Mouse (Mus musculus) midbrain, embryonic 10.5 days (tissue): ENCODE measurements around the gene Arhgef11. TPM values are rescaled to one million over a fixed set of nuclear protein-coding genes. Genes with fewer than 3 reads are reported as not detected.

Source experiments
- DNase-seq: peaks from one replicate; pipeline ENCODE4 v3.0.0-alpha.2; 2017; ENCODE audit warnings: low spot score
- H3K27ac ChIP-seq: fragments of 300-500 bp; sonication (generic); replicated peaks from 2 replicates; pipeline ENCODE4 v1.5.1; 2016; ENCODE audit warnings: mild to moderate bottlenecking
- H3K27me3 ChIP-seq: fragments of 300-500 bp; sonication (generic); 2 replicates; pipeline ENCODE4 v1.6.1; 2016; ENCODE audit warnings: low read depth, mild to moderate bottlenecking; ENCODE audit not compliant: poor library complexity, severe bottlenecking
- H3K36me3 ChIP-seq: fragments of 300-500 bp; sonication (generic); 2 replicates; pipeline ENCODE4 v1.6.1; 2016; ENCODE audit warnings: mild to moderate bottlenecking, moderate library complexity
- H3K4me1 ChIP-seq: fragments of 300-500 bp; sonication (generic); 2 replicates; pipeline ENCODE4 v1.6.1; 2016
- H3K4me3 ChIP-seq: fragments of 300-500 bp; sonication (generic); 2 replicates; pipeline ENCODE4 v1.5.1; 2016; ENCODE audit warnings: mild to moderate bottlenecking, moderate library complexity
- H3K9me3 ChIP-seq: fragments of 300-500 bp; sonication (generic); replicated peaks from 2 replicates; pipeline ENCODE4 v1.6.1; 2016; ENCODE audit warnings: mild to moderate bottlenecking
- WGBS: fragments of 180-500 bp; shearing (Covaris S2); methylation state at CpG from one replicate; pipeline ENCODE4 v1.1.7; 2016; 5-methylcytosine and 5-hydroxymethylcytosine counted together
- polyA plus RNA-seq: library from polyadenylated mRNA; unstranded; fragments of >200 nt; fragmentation: Nextera tagmentation; extraction: Ambion mirVana; gene quantifications from 2 replicates; pipeline ENCODE4 v1.2.1, GENCODE M21; 2016

Gene Arhgef11
- polyA plus RNA-seq, 1 experiment from 2014 or later: 12.9 TPM

DNA sequence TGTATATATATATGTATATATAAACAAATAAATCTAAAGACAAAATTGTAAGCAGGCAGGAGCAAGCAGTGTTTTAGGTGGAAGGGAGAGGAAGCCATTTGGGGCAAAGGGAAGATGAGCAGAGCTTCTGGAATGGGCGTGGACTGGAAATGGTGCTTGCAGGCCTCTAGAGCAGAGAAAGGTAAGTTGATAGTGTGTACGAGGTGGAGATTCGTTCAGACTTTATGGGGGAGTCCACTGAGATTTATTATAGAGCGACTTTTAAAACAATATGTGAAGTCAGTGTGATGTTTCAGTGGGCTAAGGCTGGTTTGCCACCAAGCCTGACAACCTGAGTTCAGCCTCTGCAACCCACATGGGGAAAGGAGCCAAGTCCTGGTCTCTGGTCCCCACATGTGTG, 7.5 kb downstream of the Arhgef11 start:
- Histone ChIP-seq H3K27ac (no peak overlapping the region), H3K27me3 (no peaks in the 10 kb centered on the region), H3K4me1 (peaks cover 17% of the 10 kb centered on the region), H3K4me3 (no peak overlapping the region), H3K36me3 (peaks cover 15% of the 10 kb centered on the region), H3K9me3 (no peaks in the 10 kb centered on the region)
- no peak for DNase-seq
- WGBS: 90% methylated on average over 4 of the region's 4 CpGs

DNA sequence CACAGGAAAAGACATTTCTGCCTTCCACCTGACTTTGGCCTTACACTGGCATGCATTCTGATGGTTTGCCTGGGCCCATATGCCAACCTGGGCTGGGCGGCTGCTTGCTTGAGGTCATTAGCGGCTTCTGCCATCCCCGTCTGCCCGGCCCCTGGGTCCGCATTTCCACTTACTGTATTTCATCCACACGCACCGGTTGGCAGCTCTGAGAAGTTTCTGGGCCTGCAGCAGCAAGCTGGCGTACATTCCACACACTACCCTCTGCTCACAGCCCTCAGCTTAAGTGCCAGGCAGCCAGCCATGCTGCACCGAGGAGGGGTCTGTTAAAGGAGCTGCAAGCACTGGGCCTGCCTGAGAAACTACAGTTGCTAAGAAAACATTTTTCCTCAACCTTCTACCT, 13.5 kb downstream of the Arhgef11 start:
- no peak overlapping the region for H3K4me3 ChIP-seq
- WGBS: 92% methylated on average over 9 of the region's 9 CpGs
- no peaks in the 10 kb centered on the region for H3K27me3 ChIP-seq
- DNase-seq: no peak
- H3K9me3 ChIP-seq: no peaks in the 10 kb centered on the region
- peaks cover 11% of the 10 kb centered on the region; the same call in 1 of the 2 replicates for H3K36me3 ChIP-seq
- peaks cover 4% of the 10 kb centered on the region; the same call in 1 of the 2 replicates for H3K4me1 ChIP-seq
- no peak overlapping the region for H3K27ac ChIP-seq

DNA sequence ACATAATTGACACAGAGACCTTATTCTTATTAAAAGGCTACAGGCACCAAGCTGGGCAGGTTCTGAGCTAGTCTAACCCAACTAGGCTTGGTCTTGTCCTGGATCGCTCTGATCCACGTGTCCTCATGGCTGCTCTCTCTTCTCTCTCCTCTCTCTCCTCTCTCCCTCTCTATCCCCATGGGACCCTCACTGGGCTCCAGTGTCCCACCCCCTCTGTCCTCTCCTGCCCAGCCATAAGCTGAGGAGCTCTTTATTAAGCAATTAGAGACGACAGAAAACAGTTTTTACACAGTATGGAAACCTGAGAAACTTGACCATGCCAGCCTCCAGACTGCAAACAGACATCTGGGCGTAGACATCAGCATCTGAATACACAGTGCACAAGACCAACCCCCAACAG, 14.0 kb downstream of the Arhgef11 start:
- peaks cover 11% of the 10 kb centered on the region; the same call in 1 of the 2 replicates for H3K36me3 ChIP-seq
- no peak overlapping the region for H3K4me3 ChIP-seq
- peaks cover 9% of the 10 kb centered on the region; the same call in 1 of the 2 replicates for H3K4me1 ChIP-seq
- WGBS: 85% methylated on average over 4 of the region's 4 CpGs
- no peaks in the 10 kb centered on the region for H3K9me3 ChIP-seq
- H3K27ac ChIP-seq: no peak overlapping the region
- DNase-seq: no peak
- H3K27me3 ChIP-seq: no peaks in the 10 kb centered on the region

DNA sequence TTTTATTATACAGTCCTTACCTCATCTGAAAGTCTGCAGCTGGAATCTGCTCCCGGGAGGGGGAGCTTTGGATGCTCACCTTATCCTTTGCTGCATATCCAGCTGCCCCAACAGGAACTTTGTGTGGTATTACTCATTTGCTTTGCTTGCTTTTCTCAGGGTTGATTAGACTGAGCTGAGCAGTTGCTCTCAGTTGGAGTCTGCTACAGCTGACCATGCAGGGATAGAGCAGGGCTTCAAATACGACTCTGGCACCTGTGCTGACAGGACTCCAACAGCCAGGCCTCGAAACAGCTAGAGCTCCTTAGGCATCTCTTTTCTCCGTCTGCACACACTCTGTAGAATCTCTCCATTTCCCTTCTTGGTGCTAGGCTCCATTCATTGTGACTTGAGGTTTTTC, 18.2 kb downstream of the Arhgef11 start:
- H3K36me3 ChIP-seq: peaks cover 7% of the 10 kb centered on the region
- no peaks in the 10 kb centered on the region for H3K9me3 ChIP-seq
- H3K4me1 ChIP-seq: peaks cover 10% of the 10 kb centered on the region; the same call in 1 of the 2 replicates
- no peak overlapping the region for H3K27ac ChIP-seq
- no peaks in the 10 kb centered on the region for H3K27me3 ChIP-seq
- 78% methylated on average over 4 of the region's 4 CpGs for WGBS
- DNase-seq: no peak
- H3K4me3 ChIP-seq: no peak overlapping the region

DNA sequence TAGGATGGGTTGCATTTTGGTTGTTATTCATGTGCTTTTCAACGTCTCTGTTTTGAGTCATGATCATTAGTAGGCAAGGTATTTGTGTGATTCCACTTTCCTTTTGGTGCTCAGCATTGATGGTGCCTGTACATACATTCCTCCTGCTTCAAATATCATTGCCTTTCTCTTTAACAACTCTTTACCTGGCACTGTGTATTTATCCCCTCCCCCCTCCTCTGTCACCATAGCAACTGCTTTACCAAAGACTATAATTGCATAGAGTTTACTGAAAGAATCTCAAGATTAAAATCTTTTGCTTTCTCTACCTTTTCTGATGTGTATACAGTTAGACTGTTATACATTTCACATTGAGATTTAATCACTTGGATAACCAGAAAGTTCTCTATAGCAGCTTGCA, 26.1 kb downstream of the Arhgef11 start:
- WGBS: 79% methylated on average over 1 of the region's 1 CpGs
- H3K36me3 ChIP-seq: peaks cover 13% of the 10 kb centered on the region
- H3K4me1 ChIP-seq: peaks cover 5% of the 10 kb centered on the region
- H3K27me3 ChIP-seq: no peaks in the 10 kb centered on the region
- H3K9me3 ChIP-seq: no peaks in the 10 kb centered on the region
- no peak overlapping the region for H3K27ac ChIP-seq
- no peak for DNase-seq
- H3K4me3 ChIP-seq: no peak overlapping the region

DNA sequence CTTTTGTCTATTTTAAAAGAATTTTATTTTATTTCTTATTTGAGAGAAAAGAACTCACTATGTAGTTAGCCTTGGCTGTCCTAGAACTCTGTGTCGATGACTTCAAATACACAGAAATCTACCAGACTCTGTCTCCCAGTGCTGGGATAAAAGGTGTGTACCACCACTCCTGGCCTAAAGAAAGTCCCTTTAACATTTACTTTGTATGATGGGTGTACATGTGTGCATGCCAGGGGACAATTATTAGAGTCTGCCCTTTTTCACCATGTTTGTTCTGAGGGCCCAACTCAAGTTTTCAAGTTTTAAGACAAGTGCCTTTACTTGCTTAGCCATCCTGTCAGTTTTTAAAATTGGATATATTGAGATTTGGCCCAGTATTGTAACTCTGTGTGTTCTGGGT, 28.8 kb downstream of the Arhgef11 start:
- no peak for DNase-seq
- 93% methylated on average over 1 of the region's 1 CpGs for WGBS
- peaks cover 7% of the 10 kb centered on the region for H3K36me3 ChIP-seq

DNA sequence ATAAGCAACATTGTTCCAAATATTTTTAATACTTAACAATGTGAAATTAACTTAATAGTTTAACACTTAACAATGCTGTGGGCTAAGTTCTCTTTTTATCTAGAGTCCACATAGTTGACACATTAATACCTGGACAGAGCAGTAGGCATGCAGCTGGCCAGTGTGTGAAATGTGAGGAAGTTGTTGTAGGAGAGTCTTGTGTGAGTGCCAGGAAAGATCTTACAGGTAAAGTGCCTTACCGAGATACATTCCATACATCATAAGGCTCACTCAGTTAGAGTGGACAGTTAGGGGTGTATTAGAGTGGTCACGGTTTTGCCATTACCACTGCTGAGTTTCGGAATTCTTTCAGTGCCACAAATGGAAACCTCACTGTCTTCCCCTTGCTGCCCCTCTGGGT, 31.7 kb downstream of the Arhgef11 start:
- no peaks in the 10 kb centered on the region for H3K36me3 ChIP-seq
- WGBS: 92% methylated on average over 3 of the region's 3 CpGs
- no peak overlapping the region for H3K4me3 ChIP-seq
- no peaks in the 10 kb centered on the region for H3K4me1 ChIP-seq
- no peak for DNase-seq
- H3K27ac ChIP-seq: no peak overlapping the region
- no peaks in the 10 kb centered on the region for H3K27me3 ChIP-seq
- H3K9me3 ChIP-seq: no peaks in the 10 kb centered on the region

More for the DNA sequence above, 28.8 kb downstream of the Arhgef11 start:
- Histone ChIP-seq H3K4me3 (no peak overlapping the region), H3K9me3 (no peaks in the 10 kb centered on the region), H3K27me3 (no peaks in the 10 kb centered on the region), H3K27ac (no peak overlapping the region), H3K4me1 (peaks cover 5% of the 10 kb centered on the region)

DNA sequence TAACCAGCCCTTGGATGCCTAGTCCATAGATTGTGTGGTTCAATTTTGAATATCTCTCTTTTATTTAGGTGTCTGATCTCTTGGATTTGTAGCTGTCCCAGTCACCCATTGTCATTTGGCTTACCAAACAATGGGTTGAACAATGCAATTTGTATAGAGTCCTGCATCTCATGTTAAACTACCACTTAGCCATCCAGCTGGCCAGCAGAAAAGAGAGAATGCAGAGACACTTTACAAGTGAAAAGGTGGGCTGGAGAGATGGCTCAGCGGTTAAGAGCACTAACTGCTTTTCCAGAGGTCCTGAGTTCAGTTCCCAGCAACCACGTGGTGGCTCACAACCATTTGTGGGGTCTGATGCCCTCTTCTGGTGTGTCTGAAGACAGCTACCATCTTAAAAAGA, 41.0 kb downstream of the Arhgef11 start:
- Histone ChIP-seq H3K4me1 (peaks cover 13% of the 10 kb centered on the region; the same call in 1 of the 2 replicates), H3K9me3 (no peaks in the 10 kb centered on the region), H3K4me3 (no peak overlapping the region), H3K36me3 (no peaks in the 10 kb centered on the region), H3K27me3 (no peaks in the 10 kb centered on the region), H3K27ac (no peak overlapping the region)
- DNase-seq: no peak
- 66% methylated on average over 2 of the region's 2 CpGs for WGBS

DNA sequence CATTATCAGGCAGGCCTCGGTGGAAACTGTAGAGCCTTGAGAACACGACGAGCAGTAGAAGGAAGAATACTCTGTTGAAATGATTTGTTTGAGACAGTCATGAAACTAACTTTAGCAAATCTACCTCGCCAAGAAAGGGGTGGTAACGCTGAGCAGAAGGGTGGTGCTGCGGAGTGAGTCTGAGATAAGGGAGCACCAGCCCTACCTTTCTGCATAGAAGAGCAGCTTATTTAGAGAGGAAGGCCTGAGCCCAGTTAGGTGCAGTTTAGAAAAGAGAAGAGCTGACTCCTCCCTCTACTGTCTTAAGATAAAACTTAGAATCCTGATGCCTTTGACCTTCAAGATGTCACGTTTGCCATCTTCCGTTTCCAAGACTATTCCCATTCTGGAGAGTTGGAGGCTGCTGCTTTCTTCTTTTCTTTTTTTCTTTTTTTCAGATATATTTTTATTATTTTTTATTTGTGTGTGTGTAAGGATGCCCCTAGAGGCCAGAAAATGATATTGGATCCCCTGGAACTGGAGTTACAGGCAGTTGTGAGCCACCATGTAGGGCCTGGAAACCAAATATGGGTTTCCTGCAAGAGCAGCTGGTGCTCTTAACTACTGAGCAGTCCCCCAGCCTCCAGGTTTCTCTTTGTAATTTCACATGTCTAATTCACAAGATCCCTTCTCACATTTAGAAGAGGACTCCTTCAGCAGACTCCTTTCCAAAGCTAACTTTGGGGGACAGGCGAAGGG, 42.5 kb downstream of the Arhgef11 start:
- Histone ChIP-seq H3K36me3 (no peaks in the 10 kb centered on the region), H3K27ac (no peak overlapping the region), H3K27me3 (no peaks in the 10 kb centered on the region), H3K4me3 (no peak overlapping the region), H3K4me1 (peaks cover 15% of the 10 kb centered on the region; the same call in 1 of the 2 replicates), H3K9me3 (no peaks in the 10 kb centered on the region)
- no peak for DNase-seq
- WGBS: 93% methylated on average over 9 of the region's 9 CpGs

DNA sequence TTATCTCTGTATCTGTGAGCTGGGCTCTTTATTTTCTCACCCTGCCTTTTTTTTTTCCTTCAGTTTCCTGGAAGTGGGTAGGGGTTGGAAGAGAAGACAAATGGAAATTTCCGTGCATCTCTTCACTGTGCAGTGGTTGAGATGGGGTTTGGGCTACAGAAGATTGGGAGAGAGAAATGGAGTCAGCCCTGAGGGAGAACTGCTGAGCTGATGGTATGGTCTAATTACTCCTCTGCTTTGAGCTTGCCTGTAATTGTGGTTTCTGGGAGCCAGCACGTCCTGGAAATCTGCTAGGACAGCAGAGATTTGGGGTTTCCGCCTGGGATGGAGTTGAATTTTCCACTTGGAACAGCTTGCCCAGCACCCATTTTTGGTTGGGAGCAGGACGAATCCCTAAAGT, 43.1 kb downstream of the Arhgef11 start:
- H3K36me3 ChIP-seq: no peaks in the 10 kb centered on the region
- no peak overlapping the region for H3K4me3 ChIP-seq
- WGBS: 92% methylated on average over 4 of the region's 4 CpGs
- H3K27ac ChIP-seq: no peak overlapping the region
- H3K4me1 ChIP-seq: peaks cover 10% of the 10 kb centered on the region; the same call in 1 of the 2 replicates
- no peaks in the 10 kb centered on the region for H3K9me3 ChIP-seq
- H3K27me3 ChIP-seq: no peaks in the 10 kb centered on the region
- no peak for DNase-seq

DNA sequence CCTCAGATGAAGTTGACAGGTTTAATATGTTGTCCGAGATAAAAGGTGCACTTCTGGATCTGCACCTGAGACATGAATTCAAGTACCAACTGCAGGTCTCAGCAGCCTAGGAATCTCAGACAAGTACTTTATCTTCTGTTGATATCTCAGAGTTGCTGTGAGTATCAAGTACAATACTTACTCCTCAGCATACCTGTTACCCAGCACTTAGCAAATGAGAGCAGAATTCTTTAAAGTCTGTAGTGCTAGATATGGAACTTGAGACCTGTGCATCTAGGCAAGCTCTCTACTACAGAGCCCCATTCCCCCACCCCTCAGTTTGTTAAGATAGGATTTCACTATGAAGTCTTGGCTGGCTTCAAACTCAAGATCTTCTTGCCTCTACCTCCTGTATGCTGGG, 43.9 kb downstream of the Arhgef11 start:
- no peaks in the 10 kb centered on the region for H3K9me3 ChIP-seq
- no peak overlapping the region for H3K27ac ChIP-seq
- H3K36me3 ChIP-seq: peaks cover 4% of the 10 kb centered on the region; the same call in 1 of the 2 replicates
- no peak for DNase-seq
- no peak overlapping the region for H3K4me3 ChIP-seq
- WGBS: 96% methylated on average over 1 of the region's 1 CpGs
- H3K4me1 ChIP-seq: peaks cover 9% of the 10 kb centered on the region; the same call in 1 of the 2 replicates
- no peaks in the 10 kb centered on the region for H3K27me3 ChIP-seq

DNA sequence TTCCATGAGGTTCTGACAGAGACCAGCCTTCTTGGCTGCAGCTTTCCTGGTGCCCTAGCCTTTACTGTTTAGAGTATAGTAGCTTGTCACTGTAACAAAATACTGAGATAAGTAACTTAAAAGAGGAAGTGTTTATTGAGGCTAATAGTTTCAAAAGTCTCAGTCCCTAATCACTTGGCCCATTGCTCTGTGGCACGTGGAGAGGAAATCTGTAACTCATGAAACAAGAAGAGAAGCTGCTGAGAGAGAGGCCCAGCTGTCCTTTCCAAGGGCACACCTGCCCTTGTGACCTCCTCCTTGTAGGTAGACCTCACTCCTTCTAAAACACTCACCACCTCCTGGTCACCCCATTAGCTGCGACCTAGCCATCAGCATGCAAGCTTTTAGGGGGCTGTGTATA, 101.2 kb downstream of the Arhgef11 start:
- peaks cover 95% of the 10 kb centered on the region for H3K36me3 ChIP-seq
- no peak for DNase-seq
- H3K4me3 ChIP-seq: no peak overlapping the region
- H3K27ac ChIP-seq: no peak overlapping the region
- WGBS: 87% methylated on average over 2 of the region's 2 CpGs
- H3K4me1 ChIP-seq: no peaks in the 10 kb centered on the region
- no peaks in the 10 kb centered on the region for H3K9me3 ChIP-seq
- no peaks in the 10 kb centered on the region for H3K27me3 ChIP-seq

DNA sequence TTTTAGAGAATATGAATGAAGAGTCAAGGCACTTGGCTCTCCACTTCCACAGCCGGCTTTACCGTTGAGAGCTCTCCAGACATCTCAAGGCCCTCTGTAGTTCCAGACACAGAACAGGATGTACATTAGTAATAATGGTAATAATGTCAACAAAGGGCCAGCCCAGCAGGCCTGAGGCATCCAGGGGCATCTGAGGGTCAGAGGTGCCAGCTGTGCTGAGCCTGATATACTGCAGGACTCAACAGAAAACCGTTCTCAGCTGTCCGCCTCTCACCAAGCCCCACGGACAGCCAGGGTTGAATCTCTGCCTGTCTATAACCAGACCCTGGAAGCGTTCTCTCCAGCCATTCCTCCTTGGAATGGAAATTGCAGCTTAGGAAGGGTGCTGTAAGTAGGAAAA, 107.2 kb downstream of the Arhgef11 start:
- Histone ChIP-seq H3K4me1 (no peaks in the 10 kb centered on the region), H3K9me3 (no peaks in the 10 kb centered on the region), H3K27me3 (no peaks in the 10 kb centered on the region), H3K4me3 (no peak overlapping the region), H3K27ac (no peak overlapping the region), H3K36me3 (peaks cover 93% of the 10 kb centered on the region)
- no peak for DNase-seq
- WGBS: 89% methylated on average over 6 of the region's 6 CpGs
